Mouse (Mus musculus): ENCODE measurements around the gene Cttnbp2nl.

Gene Cttnbp2nl

GRCm38 (mm10) chr3:105058627-105059513, 5.9 kb upstream of the Cttnbp2nl start:
- DNase-seq (ENCODE audit: low spot score) = peak; percentile 86

GRCm38 (mm10) chr3:105055666-105056065, 2.7 kb upstream of the Cttnbp2nl start:
- DNase-seq (ENCODE audit: low spot score) = no peak

- no peak for DNase-seq (ENCODE audit: low spot score)
These were observed 2.0 kb upstream of the Cttnbp2nl start for GRCm38 (mm10) chr3:105054952-105055351.

- DNase-seq (ENCODE audit: low spot score) = no peak
These were observed 704 bp upstream of the Cttnbp2nl start for GRCm38 (mm10) chr3:105053698-105054001.

GRCm38 (mm10) chr3:105052171-105052936, 592 bp downstream of the Cttnbp2nl start:
- DNase-seq (ENCODE audit: low spot score) = no peak

DNA sequence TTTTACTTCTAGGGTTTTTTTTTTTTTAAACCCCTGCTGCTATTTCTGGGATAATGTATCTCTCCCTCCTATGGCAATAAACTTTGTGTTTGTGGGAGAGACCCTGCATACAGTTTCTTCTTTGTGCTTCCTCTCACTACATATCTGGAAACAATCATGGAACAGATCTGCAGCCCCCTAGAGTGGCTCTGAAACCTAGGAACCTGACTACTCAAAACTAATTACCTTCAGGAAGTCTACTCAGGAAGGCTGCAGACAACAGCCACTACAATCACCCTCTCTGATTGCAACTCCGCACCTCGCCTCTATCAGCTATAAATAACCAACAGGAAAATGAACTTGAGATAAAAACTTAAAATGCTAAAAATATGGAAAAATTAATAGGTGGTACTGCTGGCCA, 1.8 kb downstream of the Cttnbp2nl start:
- no peak for DNase-seq (ENCODE audit: low spot score)

DNA sequence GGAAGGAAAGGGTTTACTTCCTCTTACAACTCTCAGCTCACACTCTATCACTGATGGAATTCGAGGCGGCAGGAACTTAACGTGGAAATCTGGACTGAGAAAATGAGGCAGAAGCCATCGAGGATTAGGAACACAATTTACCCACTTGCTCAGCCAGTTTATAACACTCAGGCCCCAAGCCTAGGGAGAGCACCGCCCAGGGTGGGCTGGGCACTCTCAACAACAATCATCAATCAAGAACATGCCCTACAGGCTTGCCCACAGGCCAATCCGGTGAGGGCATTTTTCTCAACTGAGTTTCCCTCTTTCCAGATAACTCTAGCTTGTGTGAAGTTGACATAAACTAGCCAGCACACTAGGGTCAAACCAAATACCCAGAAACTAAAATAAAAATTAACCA, 3.1 kb downstream of the Cttnbp2nl start:
- DNase-seq (ENCODE audit: low spot score) = no peak

- DNase-seq (ENCODE audit: low spot score) = no peak
These were observed 5.3 kb downstream of the Cttnbp2nl start for GRCm38 (mm10) chr3:105047616-105048015.

DNA sequence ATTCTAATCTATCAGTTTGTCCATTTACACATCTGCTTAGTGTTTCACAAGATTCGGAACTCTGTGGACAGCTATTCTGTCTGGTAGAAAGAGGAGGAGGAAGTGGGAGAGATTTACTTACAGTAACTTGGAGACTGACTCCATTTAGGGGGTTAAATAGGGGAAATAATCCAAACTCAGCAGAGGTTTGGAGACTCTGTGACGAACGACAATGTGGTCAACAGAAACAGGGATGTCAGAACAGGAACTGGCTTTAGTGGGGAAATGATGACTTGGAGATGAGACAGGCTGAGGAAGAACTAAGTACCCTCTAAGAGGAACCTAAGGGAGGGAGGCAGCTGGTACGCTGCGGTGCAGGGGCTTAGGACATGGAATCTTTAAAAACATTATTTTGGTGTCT, 6.1 kb downstream of the Cttnbp2nl start:
- no peak for DNase-seq (ENCODE audit: low spot score)

- DNase-seq (ENCODE audit: low spot score) = no peak
These were observed 9.2 kb downstream of the Cttnbp2nl start for GRCm38 (mm10) chr3:105043746-105044145.

GRCm38 (mm10) chr3:105040983-105041625, 11.8 kb downstream of the Cttnbp2nl start:
- DNase-seq (ENCODE audit: low spot score) = no peak

DNA sequence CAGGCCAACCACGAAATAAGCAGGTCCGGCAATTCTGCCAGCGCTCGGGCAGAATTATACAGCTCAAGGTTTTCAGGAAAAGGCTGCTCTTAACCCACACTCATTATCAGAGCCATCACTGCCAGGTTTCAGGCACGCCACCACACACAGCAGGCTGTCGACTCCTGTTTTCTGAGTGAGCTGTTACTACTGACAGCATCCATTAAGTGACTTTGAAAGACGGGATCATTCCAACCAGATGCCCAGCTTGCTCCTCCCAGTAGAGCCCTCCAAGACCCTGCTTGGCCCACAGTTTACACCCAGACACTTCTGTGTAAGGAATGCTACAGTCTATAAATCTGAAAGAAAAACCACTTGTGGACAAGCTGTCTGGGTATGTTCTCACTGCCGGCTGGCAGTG, 12.9 kb downstream of the Cttnbp2nl start:
- DNase-seq (ENCODE audit: low spot score) = no peak

GRCm38 (mm10) chr3:105037240-105037770, 15.6 kb downstream of the Cttnbp2nl start:
- no peak for DNase-seq (ENCODE audit: low spot score)

- DNase-seq (ENCODE audit: low spot score) = no peak
These were observed 16.6 kb downstream of the Cttnbp2nl start for GRCm38 (mm10) chr3:105036281-105036847.

GRCm38 (mm10) chr3:105023371-105024005, 29.5 kb downstream of the Cttnbp2nl start:
- DNase-seq (ENCODE audit: low spot score) = no peak

DNA sequence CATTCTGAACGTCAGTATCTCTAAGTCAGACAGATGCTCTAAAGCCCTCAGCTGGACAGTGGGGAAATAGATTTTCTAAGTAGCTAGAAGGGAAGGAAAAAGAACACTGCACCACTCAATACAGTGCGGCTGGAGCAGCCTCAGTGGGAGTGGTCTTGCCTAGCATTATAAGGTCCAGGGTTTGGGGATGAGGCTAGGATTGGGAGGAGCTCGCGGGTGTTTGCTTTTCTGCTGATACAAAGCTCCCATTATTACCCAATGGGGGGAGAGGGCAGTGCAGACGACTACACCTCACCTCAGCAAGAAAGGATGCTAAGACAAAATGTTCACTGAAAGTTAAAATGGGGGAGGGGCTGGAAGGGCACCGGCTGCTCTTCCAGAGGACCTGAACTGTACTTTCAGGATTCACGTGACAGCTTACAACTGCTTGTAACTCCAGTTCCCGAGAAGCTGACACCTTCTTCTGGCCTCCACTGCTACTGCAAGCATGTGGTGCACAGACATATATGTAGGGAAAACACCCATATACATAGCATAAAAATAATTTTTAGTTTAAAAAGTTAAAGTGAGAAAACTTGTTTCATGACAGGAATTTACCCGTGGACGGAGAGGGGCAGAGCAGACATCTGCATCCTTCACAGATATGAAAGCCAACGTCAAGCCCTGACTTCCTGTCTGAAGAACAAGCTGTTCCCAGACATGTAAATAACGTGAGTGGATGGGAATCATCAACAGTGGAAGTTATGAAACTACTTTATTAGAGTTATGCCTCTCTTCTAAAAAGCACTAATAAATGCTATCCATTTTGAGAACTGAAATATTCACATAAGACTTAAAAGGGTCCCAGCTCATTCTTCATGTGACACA, 32.9 kb downstream of the Cttnbp2nl start:
- no peak for DNase-seq (ENCODE audit: low spot score)

- DNase-seq (ENCODE audit: low spot score) = no peak
These were observed 34.2 kb downstream of the Cttnbp2nl start for GRCm38 (mm10) chr3:105018783-105019105.

GRCm38 (mm10) chr3:105018085-105018782, 34.7 kb downstream of the Cttnbp2nl start:
- DNase-seq (ENCODE audit: low spot score) = no peak

- DNase-seq (ENCODE audit: low spot score) = no peak
These were observed 35.6 kb downstream of the Cttnbp2nl start for GRCm38 (mm10) chr3:105017314-105017713.

DNA sequence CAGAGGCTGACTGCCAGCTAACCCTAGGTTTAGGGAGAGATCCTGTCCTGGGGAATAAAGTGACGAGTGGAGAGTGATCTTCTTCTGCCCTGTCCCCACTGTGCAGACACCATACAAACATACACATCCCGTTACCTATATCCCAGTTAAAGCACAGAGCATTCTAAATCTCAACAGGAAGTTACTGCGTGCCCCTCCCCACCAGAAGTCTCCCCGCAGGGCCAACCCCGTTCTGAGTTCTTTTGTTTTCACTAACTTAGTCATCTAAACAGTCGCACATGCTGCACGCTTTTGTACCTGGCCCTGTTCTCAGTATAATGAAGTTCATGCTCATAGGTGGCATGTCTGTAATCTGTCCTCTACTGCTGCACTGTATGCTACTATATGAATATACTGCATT, 36.7 kb downstream of the Cttnbp2nl start:
- DNase-seq (ENCODE audit: low spot score) = no peak
